Mouse (Mus musculus) olfactory bulb, adult 2 months (tissue): ENCODE measurements at regions not wholly inside any gene's neighbourhood (a gene's known extent, or its start where the extent isn't known, plus 50 kb on each side); places are given as distances from the start of the nearest gene placed in this dataset.

Source experiments
- CTCF ChIP-seq: fragments of 200-500 bp; IDR thresholded peaks from 2 replicates; pipeline ENCODE4 v1.5.1; 2012; ENCODE audit warnings: low read depth, mild to moderate bottlenecking, low read length, moderate library complexity; ENCODE audit not compliant: insufficient read depth
- POLR2A ChIP-seq: fragments of 200-500 bp; IDR thresholded peaks from 2 replicates; pipeline ENCODE4 v1.6.1; 2012; ENCODE audit warnings: mild to moderate bottlenecking, low read depth, low read length, moderate library complexity; ENCODE audit not compliant: insufficient read depth

GRCm38 (mm10) chr13:97311340-97311739 lies 70.4 kb downstream of the Enc1 start:
- TF ChIP-seq CTCF (no peak), POLR2A (no peak)
